Mouse (Mus musculus) gastrocnemius, adult 18-20 months (tissue): ENCODE results near the gene Fam129b. TPM values are rescaled to one million over a fixed set of nuclear protein-coding genes. Genes with fewer than 3 reads are reported as not detected.

Source experiments
- DNase-seq: peaks from one replicate; pipeline ENCODE4 v3.0.0; 2021; ENCODE audit warnings: low spot score
- total RNA-seq, 2 experiments: library from RNA; stranded (reverse); gene quantifications; 2 replicates each; pipeline ENCODE4 v1.2.3; 2021

Gene Fam129b
- total RNA-seq, 2 experiments from 2014 or later: 4.8 to 8.2 TPM

DNA sequence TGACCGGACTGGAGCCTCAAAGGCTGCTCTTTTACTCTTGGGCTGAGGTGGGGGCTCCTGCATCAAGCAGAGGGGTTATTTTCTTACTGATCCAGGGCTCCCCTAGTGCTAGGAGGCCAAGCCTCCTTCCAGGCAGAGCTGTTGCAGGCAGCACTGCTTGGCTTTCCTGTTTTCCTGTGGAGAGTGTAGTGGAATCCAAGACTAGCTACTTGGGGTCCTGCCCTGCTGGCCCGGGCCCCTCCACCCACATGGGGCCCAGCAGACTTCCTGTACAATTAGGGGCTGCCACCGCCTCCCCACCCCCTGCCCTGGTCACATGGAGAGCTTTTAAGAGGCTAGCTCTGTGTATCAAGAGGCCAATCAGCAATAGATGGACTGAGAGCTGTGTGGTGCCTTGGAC lies 12.6 kb downstream of the Fam129b start:
- no peak for DNase-seq

DNA sequence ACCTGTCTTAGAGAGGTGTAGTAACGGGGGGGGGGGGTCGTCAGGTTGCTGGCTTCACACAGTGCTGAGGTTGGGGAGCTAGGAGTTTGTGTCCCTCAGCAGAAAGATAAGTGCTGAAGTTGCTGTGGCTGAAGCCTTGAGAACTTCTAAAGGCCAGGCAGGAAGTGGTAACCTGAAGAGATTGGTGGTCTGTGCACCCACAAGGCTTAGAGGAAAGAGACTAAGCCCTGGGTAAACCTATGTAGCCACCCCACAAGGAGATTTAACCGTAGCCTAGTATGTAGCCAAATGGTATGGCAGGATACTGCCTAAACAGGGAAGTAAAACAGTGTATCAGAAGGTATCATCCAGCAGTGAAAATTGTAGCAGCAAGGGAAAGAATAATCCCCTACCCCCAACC lies 14.4 kb downstream of the Fam129b start:
- DNase-seq: no peak

DNA sequence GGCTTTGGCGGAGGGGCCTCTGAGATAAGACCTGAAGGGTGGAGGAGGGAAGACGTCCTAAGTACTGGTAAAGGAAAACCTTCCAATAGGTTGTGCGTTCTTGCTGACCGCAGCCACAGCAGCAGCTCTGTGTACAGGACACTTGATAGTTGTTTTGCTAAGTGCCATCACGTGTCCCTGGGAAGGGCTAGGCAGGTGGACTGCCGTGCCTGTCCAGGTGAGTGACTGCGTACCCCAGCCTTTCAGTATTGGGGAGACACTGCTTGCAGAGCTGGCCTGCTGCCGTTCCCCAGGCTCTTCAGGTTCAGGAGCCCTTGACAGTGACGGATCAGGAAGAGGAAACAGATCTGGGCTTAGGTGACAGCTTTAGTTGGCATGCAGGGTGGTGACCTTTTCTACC lies 15.4 kb downstream of the Fam129b start:
- no peak for DNase-seq

DNA sequence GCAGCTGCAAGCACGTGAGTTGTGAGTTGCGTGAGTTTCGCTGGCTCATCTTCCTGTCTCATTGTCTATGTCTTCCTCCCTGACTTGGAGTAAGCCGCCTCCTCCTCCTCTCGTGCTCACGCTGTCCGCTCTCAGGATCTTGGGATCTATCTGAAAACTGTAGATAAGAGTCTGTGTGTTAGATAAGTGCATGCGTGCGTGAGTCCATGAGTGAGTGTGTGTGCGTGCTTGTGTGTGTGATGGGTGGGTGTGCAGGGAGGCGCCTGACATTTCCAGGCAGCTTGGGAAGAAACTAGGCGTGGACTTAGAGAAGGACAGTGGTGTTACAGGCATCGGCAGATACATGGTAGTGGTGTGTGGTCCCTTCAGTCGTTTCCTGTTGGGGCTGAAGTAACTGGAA lies 16.6 kb downstream of the Fam129b start:
- DNase-seq: no peak

DNA sequence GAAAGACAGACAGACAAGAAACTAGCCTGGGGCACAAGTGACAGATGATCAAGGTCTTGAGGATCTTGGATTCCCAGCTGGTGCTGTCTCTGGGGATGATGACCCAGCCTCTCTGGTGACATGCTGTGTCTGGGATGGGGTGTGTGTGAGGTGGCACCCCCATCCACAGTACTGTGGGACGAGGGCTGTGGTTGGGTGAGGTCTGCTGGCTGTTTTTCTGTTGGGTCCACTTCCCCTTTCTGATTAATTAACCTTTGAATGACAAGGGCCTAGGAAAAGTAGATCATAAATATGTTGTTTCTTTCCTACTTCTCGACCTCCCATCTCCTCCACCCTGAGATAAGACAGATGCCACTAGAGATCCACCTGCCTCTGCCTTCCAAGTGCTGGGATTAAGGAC lies 18.2 kb downstream of the Fam129b start:
- DNase-seq: no peak

DNA sequence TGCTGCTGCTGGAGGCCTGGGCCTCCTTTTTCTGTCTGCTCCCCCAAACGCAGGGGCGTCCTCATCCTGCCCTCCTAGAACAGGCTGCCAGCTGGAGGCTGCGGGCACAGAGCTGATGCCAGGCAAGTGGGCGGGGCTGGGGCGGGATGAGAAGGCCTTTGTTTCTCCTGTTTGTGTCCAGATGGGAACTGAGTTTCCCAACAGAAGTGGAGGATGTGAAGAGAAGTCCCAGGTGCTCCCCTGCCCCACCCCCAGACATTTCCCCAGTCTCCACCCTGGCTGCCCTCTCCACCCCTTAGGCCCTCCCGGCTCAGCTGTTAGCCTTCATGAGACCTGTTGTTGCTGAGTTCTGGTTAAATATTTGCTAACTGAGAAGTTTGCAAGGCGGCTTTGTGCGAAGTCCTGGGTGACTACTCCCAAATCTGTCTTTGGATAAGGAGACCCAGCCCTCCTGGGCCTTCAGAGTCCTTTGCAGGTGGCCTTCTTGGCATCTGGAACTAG lies 19.7 kb downstream of the Fam129b start:
- no peak for DNase-seq

DNA sequence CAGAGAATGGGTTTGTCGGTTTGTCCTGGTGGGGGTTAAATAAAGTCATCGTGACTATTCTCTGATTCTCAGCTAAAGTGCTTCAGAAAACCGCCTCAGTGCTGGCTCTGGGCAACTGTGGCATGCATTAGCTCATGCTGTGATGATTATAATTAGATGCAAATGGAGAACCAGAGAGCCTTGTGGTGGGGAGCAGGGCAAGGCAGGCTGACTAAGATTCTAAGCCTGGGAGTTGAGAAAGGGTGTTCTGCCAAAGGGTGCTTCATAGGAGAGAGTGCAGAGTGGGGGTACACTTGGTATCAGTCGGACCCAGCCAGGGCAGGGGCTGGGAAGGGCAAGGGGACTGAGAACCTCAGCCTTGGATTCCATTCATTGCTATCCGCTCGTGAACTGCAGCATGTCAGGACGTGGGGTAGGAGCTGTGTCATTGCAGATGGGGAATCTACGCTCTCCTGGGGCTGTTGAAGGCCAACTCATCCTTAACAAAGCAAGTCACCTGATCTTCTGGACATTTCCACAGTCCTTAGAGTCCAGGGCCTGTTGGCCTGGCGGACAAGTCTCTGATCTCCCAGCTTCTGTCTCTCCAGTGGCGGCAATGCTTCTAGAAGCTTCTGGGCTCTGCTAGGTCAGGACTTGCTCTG lies 20.7 kb downstream of the Fam129b start:
- no peak for DNase-seq

DNA sequence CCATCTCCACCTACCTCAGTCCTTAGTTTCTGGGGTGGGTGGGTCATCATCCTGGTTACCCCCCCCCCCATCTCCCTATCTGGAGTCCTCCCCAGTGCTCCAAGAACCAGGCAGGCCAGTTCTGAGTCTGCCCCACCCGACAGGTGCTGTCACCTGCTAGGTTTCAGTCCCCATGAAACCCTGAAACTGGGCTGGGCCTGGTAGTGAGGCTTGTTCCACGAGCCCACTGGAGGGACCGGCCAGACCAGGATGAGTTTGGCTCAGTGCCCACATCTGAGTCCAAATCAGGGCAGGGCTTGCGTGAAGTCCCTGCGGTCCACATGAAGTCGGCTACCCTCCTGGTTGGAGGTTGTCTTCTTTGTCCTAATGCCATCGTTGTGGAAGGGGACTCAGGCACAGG lies 23.1 kb downstream of the Fam129b start:
- no peak for DNase-seq

DNA sequence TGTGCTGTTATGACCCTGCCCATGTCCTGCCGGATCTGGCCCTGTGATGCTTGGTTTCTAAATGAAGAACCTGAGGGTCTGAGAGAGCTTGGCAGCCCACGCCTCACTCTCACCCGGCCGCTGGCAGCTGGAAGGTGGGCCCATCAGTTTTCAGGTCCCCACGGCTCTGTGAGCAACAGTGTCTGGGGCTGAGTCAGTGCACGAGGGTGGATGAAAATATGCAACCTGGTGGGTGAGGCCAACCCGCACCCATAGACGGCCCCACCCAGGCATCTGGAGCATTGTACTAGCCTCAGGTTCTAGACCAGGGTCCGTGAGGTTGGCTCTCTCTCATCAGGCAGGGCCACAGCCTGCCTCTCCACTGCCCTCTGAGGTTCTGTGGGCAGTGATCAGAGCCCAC lies 26.2 kb downstream of the Fam129b start:
- no peak for DNase-seq

DNA sequence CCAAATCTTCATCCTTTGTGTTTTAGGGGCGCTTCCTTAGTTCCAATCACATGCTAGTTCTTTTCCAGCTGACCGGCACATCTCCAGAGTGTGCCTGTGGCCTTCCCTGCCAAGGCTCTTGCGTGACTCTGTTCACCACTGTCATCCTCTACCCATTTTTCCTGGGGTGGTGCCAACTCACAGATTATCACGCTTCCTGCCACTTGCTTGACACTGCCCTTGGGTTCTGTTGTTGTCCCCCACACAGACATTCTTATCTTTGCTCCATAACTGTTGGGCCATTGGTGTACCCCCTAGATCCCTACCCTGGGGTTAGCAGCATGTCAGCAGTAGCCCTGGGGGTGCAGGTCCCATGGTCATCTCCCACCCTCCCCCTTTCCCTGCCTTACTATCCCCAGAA lies 27.6 kb downstream of the Fam129b start:
- no peak for DNase-seq

DNA sequence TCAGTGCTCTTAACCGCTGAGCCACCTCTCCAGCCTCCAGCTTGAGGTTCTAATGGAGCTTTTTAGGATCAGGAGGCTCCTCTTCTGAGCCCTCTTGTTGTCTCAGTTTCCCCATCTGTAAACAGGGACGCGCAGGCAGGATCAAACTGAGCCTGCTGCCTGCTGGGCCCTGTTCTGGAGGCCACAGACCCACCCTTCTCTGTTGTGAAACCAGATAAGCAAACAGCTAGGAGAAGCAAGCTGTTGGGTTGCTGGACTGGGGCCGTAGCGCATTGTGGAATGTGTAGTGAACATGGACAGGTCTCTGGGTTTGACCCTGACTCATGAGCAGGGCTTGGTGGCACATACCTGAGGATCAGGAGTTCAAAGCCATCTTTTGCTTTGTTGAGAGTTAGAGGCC lies 28.7 kb downstream of the Fam129b start:
- no peak for DNase-seq

DNA sequence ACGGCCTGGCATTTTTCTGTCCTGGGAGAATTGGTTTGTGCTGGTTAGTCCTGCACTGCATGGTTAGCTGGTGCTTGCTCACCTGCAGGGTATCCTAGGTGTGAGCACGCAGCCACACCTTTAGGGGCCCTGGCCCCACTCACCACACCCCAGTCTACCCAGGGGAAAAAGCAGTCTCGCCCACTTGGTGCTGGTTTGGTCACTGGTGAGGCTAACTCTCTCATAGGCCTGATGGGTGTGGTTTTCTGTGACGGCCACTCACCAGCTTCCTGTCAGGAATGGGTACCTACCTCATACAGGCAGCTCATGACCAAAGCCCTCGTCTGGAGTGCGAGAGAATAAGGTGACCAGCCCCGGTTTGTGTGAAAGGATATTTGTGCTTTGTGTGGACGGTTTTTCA lies 29.4 kb downstream of the Fam129b start:
- DNase-seq: no peak

DNA sequence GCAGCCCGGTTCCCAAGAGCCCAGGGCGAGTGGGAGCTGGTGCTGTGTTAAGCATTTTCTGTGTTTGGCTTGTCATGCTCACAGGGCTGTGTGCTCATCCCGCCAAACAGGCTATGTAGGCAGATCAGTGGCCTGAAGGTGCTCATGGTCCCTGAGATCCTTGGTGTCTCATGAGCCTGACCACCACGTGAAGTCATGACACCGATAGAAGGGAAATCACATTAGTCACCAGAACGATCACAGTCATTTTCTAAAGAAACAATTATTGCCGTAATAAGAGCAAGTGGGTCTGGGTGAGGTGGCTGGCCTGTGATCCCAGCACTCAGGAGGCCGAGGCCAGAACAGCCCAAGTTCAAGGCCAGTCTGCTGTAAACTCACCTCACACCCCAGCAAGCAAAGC lies 31.5 kb downstream of the Fam129b start:
- no peak for DNase-seq

DNA sequence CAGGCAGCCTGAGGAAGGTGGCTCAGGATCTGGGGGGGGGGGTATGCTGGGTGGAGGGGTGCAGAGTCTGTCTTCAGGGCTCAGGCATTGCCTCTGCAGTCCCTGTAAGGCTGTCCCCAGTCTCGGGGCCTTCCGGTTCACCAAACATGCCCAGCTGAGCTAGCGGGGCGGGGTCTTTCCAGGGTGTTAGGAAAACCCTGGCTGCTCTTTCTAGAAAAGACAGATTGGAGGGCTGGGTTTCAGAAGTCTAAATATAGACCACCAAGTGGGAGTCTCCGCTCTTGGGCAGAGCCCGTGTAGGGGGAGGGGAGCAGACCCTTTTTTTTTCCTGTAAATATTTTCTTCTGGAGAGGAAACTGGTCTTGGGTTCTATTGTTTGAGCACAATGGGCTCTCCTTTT lies 32.4 kb downstream of the Fam129b start:
- no peak for DNase-seq

DNA sequence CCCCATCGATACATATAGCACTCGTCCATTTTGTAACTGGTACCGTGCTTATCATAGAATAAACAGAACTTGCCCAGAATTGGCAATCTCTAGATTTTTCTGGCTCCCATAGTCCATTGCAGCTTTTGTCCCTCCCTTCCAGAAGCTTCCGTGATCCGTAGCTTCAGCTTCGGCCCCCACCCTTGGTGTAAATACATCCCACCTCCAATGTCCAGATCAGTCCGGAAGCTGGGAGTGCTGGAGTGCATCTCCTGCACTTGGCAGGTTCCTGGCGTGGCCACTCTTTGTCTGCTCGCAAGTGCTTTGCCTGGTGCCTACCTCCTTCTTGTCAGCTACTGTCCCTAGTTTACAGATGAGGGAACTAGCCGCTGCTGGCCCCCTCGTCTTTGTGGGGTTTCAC lies 32.9 kb downstream of the Fam129b start:
- DNase-seq: no peak

DNA sequence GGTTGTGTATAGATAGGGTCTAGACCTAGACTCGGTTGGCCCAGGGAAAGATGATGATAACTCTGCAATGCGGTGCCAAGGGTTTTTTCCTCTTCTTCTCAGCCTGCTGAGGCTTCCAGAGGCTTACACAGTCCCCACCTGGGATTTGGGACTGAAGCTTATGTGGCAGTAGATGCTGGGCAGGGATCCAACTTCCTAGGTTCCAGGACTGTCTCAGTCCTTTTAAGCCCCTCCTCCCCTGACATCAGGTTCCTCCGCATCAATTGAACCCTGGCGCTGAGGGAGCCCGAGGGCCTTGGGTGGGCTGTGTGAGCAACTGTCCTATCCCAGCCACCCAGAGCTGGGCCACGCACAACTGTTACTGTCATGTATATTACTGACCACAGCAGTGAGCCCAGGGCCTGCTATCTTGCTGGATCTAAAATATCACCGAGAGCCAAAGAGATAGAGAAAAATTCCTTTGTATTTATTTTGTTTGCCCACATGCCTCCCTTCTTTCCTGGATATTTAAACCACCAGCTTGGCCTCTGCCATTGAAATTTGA lies 35.8 kb downstream of the Fam129b start:
- DNase-seq: no peak

DNA sequence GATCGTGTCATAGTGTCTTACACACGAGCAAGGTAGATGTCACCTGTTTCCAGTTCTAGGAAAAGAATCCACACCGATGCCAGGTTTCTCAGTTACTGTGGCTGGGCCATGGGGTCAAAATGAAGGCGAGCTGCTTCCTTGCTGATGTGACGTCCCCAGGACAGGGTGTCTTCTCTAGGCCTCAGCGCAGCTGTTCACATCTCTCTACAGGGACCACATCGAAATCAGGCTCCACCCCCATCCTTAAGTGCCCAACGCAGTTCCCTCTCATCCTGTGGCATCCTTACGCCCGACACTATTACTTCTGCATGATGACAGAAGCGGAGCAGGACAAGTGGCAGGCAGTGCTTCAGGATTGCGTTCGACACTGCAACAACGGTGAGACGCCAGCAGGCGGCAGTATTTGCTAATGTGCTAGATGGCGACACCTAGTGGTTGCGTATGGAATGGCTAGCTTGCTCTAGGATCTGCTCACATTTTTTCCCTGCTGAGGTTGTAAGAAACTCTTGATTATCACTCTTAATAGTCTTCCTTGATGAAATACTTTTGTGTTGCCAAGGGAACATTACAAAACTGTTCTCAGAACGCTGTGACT lies 36.4 kb downstream of the Fam129b start:
- peak; percentile 84 for DNase-seq

DNA sequence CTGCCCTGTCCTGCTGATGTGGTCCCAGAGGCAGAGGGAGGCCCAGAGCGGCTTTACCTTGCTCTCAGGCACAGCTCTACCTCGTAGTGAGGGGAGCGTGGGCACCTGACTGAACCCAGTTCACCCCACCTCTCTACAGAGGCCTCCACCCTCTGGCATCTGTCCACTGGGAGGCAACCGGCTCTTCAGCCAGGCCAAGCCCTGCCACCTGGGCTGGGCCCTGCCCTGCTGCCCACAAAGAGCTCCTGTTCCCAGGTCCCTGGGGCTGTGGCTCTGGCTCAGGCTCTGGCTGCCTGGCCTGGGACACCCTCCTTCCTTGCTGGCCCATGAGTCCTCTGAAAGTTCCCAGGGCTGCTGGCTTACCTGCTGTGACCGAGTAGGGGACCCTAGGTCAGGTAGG lies 38.4 kb downstream of the Fam129b start:
- no peak for DNase-seq

DNA sequence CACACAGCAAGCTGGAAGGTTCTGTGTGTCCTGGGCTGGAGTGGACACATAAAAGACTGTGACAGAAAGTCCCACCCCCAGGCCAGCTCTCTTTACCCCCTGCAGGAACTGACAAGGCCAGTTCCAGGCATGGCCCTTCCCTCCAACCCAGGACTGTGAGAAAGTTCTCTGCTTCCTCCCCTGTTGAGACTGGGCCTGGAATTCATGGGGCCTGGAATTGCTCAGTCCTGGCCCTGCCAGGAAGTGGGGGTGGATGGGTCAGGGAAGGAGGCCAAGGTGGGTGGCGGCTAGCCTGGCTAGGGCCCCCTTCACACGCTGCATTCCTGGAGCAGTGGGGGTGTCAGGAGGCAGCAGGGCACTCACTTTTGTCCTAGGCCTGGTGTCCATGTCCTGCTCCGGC lies 39.0 kb downstream of the Fam129b start:
- DNase-seq: peak; percentile 40

DNA sequence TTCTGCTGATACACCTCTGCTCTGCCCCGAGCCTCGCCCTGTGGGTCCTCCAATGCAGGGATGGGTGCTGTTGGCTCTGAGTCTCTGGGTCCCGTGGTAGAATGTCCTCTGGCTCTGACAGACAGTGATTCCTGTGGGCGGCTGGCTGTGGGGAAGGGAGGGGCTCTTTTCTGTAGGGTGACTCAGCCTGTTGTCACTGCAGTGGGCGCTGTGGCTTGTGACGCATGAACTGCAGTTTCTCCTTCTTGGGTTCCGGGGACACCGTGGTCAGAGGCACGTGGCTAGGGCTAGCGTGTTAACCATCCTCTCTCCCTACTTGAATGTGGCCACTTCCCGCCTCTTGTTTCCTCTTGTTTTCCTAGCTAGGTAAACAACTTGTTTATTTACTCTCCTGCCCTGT lies 41.6 kb downstream of the Fam129b start:
- peak; percentile 53 for DNase-seq

DNA sequence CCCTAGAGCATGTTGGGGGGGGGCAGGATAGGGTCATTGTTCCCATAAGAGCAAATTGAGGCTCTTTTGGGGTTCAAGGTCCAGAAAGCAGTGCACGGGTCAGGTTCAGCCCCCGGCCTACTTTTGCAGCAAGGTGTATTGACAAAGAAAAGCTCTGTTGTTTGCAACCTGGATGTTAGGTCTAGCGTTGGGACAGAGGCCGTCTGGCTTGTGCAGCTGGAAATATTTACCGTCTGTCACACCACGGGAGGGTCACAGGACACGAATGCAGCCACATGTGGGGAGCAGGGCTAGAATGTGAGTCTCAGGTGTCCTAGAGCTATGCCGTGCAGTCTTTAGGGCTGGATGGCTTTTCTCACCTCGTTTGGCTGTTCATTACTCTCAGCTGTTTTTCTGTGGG lies 42.5 kb downstream of the Fam129b start:
- no peak for DNase-seq

DNA sequence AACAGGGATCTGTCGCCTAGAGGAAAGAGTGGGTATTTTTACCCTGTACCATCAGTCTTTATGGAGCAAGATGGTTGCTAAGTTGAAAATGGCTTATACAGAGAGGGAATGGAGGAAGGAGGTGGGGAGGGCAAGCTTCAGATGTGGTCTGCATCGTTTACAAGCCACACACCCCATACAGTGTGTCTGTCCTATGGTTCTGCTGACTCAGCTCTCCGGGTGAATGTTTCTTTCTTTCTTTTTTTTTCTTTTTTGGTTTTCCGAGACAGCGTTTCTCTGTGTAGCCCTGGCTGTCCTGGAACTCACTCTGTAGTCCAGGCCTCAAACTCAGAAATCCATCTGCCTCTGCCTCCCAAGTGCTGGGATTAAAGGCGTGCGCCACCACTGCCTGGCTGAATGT lies 45.3 kb downstream of the Fam129b start:
- no peak for DNase-seq

DNA sequence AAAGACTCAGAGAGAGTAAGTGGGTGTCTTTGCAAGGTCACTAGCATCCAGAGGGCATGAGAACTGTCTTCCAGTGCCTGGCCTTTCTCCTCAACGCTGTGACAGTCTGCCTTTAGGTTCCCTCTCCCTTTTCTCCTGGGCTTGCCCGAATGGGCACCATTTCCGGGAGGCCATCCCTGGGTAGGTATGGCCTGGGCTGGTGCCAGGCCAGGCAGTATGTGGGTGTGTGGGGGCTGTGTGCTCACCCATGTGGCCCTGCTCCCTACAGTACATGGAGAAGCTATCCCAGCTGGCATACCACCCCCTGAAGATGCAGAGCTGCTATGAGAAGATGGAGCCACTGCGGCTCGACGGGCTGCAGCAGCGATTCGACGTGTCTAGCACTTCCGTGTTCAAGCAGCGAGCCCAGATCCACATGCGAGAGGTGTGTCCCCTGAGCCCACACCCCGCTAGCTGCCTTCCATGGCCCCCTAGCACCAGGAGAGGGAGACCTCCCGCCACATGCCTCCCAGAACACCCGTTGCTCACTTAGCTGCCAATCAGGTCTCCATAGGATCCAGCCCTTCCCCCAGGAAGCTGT lies 46.0 kb downstream of the Fam129b start:
- DNase-seq: no peak
